Mouse (Mus musculus) heart, postnatal 25 days (tissue): ENCODE measurements around the gene Atxn7. TPM values are rescaled to one million over a fixed set of nuclear protein-coding genes. Genes with fewer than 3 reads are reported as not detected.
A peak's percentile ranks its signal among the peaks of the same experiment; 100 is the strongest.

Experiments
- DNase-seq: peaks from one replicate; pipeline ENCODE4 v3.0.0; 2022; ENCODE audit warnings: low spot score
- intact Hi-C: fragments of 180-260 bp; cut with DNase I; formaldehyde crosslinking; loops from one replicate; pipeline ENCODE4 v1.15.1; 2025
- total RNA-seq, 2 experiments: library from RNA; stranded (reverse); gene quantifications; 2 replicates each; pipeline ENCODE4 v1.2.3; 2021

The Atxn7 gene
- total RNA-seq, 2 experiments from 2014 or later = 14.7 to 19.0 TPM

DNA sequence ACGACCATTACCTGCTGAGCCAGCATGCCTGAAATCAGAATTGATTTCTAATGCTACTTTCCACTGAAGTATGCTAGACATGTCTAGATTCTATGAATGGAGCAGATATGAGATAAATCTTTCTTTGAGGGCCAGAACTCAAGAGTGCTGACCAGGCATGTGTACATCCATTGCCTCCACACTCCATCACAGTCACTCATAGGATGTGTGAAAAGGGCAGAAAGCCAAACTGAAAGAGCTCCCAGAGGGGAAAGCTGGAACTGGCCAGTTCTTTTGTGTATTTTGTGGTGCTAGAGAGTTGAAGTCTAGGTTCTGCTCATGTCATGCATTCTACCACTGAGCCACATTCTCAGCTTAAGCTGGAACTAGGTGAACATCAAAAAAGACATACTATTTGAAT lies 16.3 kb downstream of the Atxn7 start:
- no peak for DNase-seq
- intact Hi-C loops = no loop called here

- intact Hi-C loops = no loop called here
- DNase-seq = no peak
These were observed 20.0 kb downstream of the Atxn7 start for GRCm38 (mm10) chr14:13981286-13981685.

DNA sequence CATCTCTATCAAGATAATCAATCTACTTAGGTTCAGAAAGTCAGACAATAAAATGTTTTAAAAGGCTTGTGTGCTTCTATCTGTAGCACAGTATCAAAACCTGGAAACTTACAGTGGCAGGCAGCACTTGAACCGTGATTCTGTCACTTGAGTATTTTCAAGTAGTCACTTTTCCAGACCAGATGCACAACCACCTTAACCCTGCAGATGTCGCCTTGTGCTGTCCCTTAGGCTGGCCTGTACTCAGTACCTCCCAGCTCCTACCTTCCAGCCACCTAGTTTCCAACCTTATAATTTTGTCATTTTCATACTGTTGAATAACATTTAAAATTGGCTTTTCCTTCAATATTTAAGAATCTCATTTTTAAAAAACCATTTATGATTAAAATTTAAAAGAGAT lies 20.9 kb downstream of the Atxn7 start:
- no peak for DNase-seq
- intact Hi-C loops = no loop called here

DNA sequence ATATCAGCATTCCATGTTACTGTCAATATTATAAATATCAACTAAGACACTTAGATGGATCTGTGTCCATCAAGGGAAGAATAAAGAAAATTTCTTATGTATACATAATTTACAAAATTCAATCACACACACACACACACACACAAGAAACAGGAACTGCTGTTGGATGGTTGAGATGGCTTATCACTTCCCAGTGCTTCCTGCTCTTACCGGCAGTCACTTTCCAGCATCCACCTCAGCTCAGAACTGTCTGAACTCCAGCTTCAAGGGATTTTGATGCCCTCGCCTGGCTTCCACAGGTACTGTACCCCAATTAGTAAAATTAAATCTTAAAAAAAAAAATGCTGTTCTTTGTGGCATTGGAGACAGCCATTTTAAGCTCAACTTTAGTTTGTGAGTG lies 27.2 kb downstream of the Atxn7 start:
- DNase-seq = no peak
- intact Hi-C loops = no loop called here

DNA sequence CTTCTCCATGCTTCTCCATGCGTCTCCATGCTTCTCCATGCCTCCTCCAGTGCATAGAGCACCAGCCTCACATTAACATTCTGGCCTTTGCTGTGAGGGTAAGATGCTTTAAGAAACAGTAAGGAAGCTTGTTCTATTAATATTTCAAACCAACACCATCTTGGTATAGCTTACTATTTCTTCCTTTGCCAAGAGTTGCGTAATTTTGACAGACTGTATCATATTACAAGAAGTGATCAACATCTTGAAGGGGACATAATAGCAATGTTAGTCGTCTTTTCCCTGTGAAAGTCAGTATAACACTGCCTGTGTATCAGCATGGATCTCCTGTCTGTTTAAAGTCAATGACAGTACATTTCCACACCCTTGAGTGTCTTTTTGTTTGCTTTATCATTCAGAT lies 29.5 kb downstream of the Atxn7 start:
- DNase-seq = no peak
- intact Hi-C loops = no loop called here

- DNase-seq = no peak
- intact Hi-C loops = no loop called here
These were observed 34.2 kb downstream of the Atxn7 start for GRCm38 (mm10) chr14:13995206-13996097.

- DNase-seq = no peak
- intact Hi-C loops = no loop called here
These were observed 41.5 kb downstream of the Atxn7 start for GRCm38 (mm10) chr14:14002771-14003170.

GRCm38 (mm10) chr14:14009712-14010111 lies 48.5 kb downstream of the Atxn7 start:
- intact Hi-C loops = no loop called here
- DNase-seq = no peak

DNA sequence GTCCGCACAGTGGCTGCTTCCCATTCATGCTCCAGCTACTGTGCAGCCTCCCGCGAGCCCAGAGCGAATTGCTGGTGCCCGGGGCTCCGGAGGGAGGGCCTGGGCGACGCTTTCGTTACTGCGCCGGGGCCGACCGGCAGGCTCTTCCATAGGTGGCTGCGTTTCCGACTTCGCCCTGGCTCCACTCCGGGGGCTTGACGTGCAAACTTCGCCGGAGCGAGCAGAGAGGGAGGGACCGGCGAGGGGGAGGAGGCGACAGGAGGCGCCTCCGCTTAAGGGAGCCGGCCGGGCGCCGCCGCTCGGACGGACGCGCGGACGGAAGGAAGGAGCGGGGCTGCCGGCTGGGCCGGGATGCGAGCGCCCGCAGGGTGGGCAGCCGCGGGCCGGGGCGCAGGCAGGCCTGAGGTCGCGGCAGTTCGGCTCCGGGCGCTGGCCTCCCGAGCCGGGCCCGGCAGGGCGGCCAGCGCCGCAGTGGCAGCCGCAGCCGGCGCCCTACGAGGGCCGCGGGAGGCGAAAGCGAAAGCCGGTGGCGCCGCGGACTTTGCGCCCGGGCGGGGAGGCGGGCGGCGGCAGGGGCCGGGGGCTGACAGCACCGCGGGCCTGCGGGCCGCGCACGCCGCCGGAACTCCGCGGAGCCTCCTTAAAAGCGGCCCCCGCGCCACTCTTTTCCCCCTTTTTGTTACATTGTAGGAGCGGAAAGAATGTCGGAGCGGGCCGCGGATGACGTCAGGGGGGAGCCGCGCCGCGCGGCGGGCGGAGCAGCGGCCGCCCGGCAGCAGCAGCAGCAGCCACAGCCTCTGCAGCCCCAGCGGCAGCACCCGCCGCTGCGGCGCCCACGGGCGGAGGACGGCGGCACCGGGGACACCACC lies 51.4 kb downstream of the Atxn7 start:
- intact Hi-C loops = loop anchor here (1.0 to 2.0 kb wide), 2 partner anchors 51 to 86 kb away; partner anchors contain the start of genes Atxn7 and Thoc7
- peak; percentile 84 for DNase-seq

GRCm38 (mm10) chr14:14013252-14013711 lies 52.0 kb downstream of the Atxn7 start:
- intact Hi-C loops = loop anchor here (2.0 kb wide), 1 partner anchor 86 kb away; no protein-coding TSS in a partner anchor
- no peak for DNase-seq

DNA sequence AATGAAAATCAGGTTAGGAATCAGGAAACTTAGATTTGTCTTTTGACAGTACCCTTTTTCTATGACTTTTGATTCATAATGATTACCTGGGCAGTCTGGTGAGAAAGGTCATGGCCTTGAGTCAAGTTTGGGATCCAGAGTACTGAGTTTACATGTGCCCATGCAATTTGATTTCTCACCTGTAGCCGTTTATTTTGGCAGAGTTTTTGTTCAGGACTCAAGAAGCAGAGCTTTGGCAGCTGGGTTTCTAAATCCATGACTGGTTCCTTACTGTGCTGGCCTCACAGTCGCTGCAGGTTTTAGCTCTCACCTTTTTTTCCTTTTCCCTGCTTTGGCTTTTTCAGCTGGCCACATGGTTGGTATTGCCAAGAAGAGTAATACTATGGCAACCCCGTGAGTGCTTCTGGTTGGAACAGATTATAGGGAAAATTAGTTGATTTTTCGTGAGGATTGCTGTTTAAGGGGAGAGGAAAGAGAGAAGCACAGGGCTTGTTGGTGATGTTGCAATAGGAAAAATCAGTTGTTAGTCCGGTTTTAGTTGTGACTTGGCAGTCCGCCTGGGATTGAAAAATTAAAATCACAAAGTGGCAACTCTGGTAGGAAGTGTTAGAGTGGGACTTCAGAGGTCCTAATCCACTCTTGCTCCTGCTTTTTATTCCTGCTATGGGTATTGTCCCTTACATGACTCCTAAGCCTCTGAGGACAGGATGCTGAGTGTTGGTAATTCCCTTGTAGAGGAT lies 53.6 kb downstream of the Atxn7 start:
- DNase-seq = no peak
- intact Hi-C loops = no loop called here

DNA sequence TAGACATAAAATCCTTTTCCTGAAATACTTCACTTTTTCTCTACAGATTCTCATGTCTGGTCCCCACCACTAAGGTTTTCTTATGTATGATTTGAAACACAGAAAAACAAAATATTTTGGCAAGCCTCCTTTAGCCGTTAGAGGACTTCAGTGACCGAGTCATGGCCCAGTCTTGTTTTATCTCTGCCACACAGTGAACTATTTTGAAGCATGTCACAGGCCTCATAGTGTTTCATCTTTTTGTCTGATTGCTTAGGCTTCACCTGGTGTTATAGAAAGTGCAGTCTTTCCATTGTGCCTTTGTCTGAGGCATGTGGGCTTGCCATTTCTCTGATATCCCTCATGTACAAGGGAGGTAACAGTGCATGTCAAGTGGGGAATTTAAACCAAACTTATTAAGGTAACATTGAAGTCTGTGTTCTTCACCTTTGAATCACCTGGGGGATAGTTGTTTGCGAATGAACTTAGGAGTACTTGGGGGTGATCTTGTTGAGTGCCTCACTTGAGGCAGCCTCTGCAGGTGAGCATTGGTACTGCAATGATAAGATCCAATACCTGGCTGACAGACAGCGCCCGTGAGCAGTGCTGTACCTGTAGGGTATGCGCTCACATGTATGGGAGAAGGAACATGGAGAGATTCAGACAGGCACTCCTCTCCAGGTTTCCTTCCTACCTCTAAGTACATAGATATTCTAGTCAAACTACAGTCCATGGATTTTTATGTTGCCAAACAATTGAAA lies 58.1 kb downstream of the Atxn7 start:
- intact Hi-C loops = no loop called here
- no peak for DNase-seq

DNA sequence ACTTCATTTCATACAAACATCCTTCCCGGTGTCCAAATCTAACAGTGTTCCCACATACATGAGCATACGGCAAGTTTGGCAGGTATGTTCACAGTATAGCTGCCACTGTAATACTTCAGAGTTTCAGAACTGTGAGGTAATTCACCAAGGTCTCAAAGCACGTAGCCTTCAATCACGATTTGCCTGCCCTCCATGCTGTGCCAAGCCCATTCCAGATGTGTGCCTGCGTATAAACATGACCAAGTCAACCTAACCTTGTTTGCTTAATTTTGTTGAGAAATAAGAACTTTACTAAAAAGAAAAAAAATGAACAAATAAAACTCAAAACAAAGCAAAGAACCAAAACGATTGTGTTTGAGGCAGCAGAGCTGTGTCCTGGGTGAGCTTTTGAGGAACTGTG lies 60.0 kb downstream of the Atxn7 start:
- DNase-seq = no peak
- intact Hi-C loops = no loop called here

DNA sequence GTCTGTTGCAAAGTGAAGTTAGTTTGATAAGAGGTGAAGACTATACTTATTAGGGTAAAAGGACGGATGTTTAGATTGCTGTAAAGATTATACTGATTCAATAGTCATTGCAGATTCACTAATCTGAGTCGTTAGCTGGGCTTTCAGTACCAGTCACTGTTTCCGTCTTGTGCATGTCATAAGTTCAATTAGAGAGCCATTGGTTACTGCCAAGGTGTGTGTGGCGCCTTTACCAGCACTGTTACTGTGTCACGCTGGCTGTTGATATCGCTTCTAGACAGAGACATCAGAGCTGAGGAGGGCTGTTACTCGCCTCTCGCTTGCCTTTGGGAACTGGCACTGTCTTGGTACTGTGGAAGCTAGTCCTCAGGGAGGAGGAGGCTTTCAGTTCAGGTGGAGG lies 64.6 kb downstream of the Atxn7 start:
- DNase-seq = no peak
- intact Hi-C loops = no loop called here

GRCm38 (mm10) chr14:14030621-14031020 lies 69.4 kb downstream of the Atxn7 start:
- intact Hi-C loops = no loop called here

GRCm38 (mm10) chr14:14032842-14033241 lies 71.6 kb downstream of the Atxn7 start:
- DNase-seq = no peak
- intact Hi-C loops = no loop called here

More at GRCm38 (mm10) chr14:14030621-14031020, 69.4 kb downstream of the Atxn7 start:
- no peak for DNase-seq

GRCm38 (mm10) chr14:14036352-14036751 lies 75.1 kb downstream of the Atxn7 start:
- intact Hi-C loops = no loop called here
- no peak for DNase-seq

GRCm38 (mm10) chr14:14038233-14038632 lies 77.0 kb downstream of the Atxn7 start:
- intact Hi-C loops = no loop called here
- DNase-seq = no peak

DNA sequence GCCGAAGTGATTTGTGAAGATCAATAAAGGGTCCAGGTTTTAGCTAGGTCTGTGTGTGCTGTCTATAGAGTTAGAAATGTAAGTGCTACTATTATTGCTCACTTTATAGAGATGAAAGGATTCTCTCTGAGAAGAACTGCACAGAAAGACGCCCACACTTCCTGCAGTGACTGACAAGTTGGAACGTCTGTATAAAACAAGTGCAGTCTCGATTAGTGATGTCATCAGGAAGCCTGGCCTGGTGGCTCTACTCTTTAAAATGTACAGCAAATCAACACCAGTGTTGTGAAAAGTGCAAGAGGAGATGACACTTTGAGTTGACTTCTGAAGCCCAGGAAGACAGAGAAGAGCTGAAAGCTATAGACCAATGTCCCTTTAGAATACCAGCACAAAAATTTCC lies 81.1 kb downstream of the Atxn7 start:
- DNase-seq = no peak
- intact Hi-C loops = no loop called here
